Mouse (Mus musculus): ENCODE data around the gene Gad1. TPM values are rescaled to one million over a fixed set of nuclear protein-coding genes. Genes with fewer than 3 reads are reported as not detected.

The Gad1 gene
- polyA plus RNA-seq, 1 experiment from 2014 or later = 0.09 TPM

DNA sequence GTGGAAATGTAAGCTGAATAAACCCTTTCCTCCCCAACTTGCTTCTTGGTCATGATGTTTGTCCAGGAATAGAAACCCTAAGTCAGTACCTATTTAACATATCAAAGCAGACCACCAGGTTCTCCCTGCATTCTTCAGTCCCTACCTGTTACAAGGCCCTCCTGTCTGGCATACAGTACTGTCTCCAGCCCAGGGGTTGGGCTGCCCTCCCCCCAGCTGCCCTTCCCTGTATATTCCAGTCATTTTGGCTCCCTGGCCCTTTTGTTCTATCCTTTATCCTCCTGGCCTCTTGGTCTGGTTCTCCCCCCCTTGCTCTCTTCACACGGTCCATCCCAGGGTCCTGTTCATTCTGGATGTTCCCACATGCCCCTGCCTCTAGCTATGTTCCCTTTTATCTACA, 78.4 kb downstream of the Gad1 start:
- H3K27me3 ChIP-seq = no peaks in the 10 kb centered on the region
- no peaks in the 10 kb centered on the region for H3K36me3 ChIP-seq
- H3K9me3 ChIP-seq = no peaks in the 10 kb centered on the region
- ATAC-seq (ENCODE audit: borderline replicate concordance, extremely low read depth, low FRiP score, low TSS enrichment) = no peak
- no peak overlapping the region for H3K27ac ChIP-seq
- WGBS = 81% methylated on average over 1 of the region's 1 CpGs
- no peak overlapping the region for H3K4me2 ChIP-seq
- H3K9ac ChIP-seq = no peak overlapping the region
- no peak overlapping the region for H3K4me3 ChIP-seq
- H3K4me1 ChIP-seq = no peaks in the 10 kb centered on the region

DNA sequence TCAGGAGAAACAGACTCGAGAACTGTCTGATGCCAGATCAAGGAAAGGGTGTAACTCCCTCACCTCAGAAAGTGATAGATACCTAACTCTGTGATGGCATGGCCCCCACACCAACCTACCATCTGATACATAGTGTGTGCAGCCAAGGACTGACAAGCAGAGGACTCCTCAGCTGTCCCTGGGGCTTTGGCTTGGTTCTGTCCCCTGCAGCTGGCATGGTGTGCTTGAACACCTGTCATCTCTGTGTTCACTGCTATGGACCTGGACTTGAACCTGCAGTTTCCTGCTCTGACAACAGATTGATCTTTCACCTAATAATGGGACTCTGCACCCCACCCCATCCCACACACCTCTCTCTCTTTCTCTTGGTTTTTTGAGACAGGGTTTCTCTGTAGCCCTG, 79.5 kb downstream of the Gad1 start:
- H3K4me1 ChIP-seq = no peaks in the 10 kb centered on the region
- ATAC-seq (ENCODE audit: borderline replicate concordance, extremely low read depth, low FRiP score, low TSS enrichment) = no peak
- WGBS = 92% methylated on average over 1 of the region's 1 CpGs

DNA sequence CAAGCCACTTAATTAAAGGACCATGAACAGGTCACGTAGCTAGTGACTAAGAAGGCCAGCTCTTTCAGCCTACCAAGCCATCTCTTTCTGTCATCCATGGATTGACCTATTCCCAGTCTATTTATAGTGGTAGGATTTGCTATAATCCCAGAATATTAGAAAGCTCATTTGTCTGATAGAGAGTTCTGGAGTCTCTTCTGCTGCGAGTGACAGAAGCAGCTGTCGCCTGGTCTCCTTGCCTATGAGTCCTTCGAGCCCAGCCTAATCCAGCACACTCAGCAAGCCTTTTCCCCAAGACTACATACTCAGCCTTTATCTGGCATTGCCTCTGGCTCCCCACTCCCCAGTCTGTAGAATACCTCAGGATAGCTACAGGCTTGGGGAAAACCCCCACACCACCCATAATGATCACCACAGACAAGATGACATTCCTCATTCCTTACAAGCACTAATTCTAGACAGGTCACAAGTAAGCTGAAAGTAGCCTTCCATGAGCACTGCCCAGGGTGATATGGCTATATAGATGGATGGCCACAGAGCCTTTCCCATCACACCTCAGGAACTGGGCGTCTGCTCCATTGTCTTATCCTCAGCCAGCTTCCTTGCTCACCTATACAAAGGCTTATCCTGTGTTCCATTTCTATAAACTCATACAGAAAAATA, 81.3 kb downstream of the Gad1 start:
- ATAC-seq (ENCODE audit: borderline replicate concordance, extremely low read depth, low FRiP score, low TSS enrichment) = no peak
- H3K4me3 ChIP-seq = no peak overlapping the region
- no peak overlapping the region for H3K9ac ChIP-seq
- H3K4me2 ChIP-seq = no peak overlapping the region
- no peaks in the 10 kb centered on the region for H3K9me3 ChIP-seq
- H3K4me1 ChIP-seq = no peaks in the 10 kb centered on the region
- H3K36me3 ChIP-seq = no peaks in the 10 kb centered on the region
- no peaks in the 10 kb centered on the region for H3K27me3 ChIP-seq
- H3K27ac ChIP-seq = no peak overlapping the region
- 84% methylated on average over 5 of the region's 5 CpGs for WGBS

More for the DNA sequence above, 79.5 kb downstream of the Gad1 start:
- H3K36me3 ChIP-seq = no peaks in the 10 kb centered on the region
- no peak overlapping the region for H3K4me2 ChIP-seq
- no peaks in the 10 kb centered on the region for H3K9me3 ChIP-seq
- no peak overlapping the region for H3K27ac ChIP-seq
- no peak overlapping the region for H3K9ac ChIP-seq
- H3K27me3 ChIP-seq = no peaks in the 10 kb centered on the region
- H3K4me3 ChIP-seq = no peak overlapping the region

DNA sequence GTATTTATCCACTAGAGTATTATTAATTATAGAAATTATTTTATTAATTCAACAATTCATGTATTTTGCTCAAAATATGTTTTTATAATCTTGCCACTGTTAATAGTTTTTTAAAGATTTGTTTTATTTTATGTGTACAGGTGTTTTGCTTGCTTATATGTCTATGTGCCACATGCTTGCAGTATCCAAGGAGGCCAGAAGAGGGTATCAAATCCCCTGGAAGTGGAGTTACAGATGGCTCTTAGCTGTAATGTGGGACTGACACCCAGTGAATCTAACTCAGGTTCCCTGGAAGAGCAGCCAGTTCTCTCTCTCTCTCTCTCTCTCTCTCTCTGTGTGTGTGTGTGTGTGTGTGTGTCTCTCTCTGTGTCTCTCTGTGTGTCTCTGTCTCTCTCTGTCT, 88.1 kb downstream of the Gad1 start:
- no peaks in the 10 kb centered on the region for H3K36me3 ChIP-seq
- ATAC-seq (ENCODE audit: borderline replicate concordance, extremely low read depth, low FRiP score, low TSS enrichment) = no peak
- no peaks in the 10 kb centered on the region for H3K4me1 ChIP-seq
- no peak overlapping the region for H3K4me3 ChIP-seq
- H3K27me3 ChIP-seq = no peaks in the 10 kb centered on the region
- H3K9ac ChIP-seq = no peak overlapping the region
- no peak overlapping the region for H3K27ac ChIP-seq
- H3K9me3 ChIP-seq = no peaks in the 10 kb centered on the region
- H3K4me2 ChIP-seq = no peak overlapping the region

DNA sequence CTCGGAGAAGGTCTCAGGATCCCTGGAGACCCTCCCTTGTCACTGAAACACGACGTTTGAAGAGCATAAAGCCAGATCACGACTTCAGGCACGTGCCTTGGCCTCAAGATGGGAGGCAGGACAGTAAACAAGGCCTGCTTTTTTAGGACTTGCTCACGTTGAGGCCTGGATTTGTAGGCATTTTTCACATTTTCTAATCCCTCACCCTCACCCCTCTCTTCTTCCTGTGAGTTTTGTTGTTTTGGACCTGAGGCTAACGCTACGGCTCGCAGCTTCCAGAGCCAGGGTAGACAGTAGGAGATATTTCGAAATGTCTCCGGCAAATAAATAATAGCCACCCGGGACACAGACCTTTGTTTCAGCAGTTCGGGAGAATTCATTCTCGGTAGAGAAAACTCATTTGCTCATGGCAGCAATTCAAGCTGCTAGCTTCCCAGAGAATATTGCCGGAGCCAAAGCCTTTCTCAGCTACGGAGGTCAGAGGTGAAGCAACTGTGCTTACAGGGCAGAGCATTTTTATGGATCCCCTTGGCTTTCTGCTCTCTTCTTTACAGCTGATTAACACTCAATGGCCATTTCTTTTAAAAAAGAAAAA, 90.2 kb downstream of the Gad1 start:
- Histone ChIP-seq H3K9me3 (no peaks in the 10 kb centered on the region), H3K9ac (no peak overlapping the region), H3K27me3 (no peaks in the 10 kb centered on the region), H3K4me3 (no peak overlapping the region), H3K4me2 (no peak overlapping the region), H3K27ac (no peak overlapping the region), H3K36me3 (no peaks in the 10 kb centered on the region), H3K4me1 (no peaks in the 10 kb centered on the region)
- no peak for ATAC-seq (ENCODE audit: borderline replicate concordance, extremely low read depth, low FRiP score, low TSS enrichment)
- 52% methylated on average over 16 of the region's 16 CpGs for WGBS

DNA sequence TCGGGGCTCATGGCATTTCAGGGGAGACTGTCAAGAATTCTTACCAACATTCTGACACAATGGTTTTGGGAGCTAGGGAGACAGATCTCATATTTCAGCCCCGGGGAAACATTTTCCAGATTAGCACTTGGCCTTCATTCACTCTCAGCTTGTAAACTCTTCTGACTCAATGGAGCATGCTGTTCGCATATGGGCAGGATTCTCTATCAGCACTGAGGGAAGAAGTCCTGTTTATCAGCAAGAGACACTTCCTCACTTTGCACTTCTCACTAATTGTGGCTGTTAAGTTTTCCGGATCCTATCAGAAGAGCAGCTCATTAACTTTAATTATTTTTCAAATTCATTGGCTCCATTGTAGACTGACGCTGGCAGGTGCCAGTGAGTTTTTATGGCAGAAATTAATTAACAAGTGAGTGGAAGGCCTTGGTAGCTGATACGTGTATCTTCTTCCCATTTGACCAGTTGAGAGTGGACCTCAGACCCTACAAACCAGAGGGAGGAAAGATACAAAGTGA, 92.5 kb downstream of the Gad1 start:
- no peak for ATAC-seq (ENCODE audit: borderline replicate concordance, extremely low read depth, low FRiP score, low TSS enrichment)
- no peaks in the 10 kb centered on the region for H3K36me3 ChIP-seq
- H3K4me1 ChIP-seq = no peaks in the 10 kb centered on the region
- no peak overlapping the region for H3K4me3 ChIP-seq
- H3K9ac ChIP-seq = no peak overlapping the region
- H3K27me3 ChIP-seq = no peaks in the 10 kb centered on the region
- no peak overlapping the region for H3K27ac ChIP-seq
- H3K4me2 ChIP-seq = no peak overlapping the region
- WGBS = 71% methylated on average over 6 of the region's 6 CpGs
- no peaks in the 10 kb centered on the region for H3K9me3 ChIP-seq

DNA sequence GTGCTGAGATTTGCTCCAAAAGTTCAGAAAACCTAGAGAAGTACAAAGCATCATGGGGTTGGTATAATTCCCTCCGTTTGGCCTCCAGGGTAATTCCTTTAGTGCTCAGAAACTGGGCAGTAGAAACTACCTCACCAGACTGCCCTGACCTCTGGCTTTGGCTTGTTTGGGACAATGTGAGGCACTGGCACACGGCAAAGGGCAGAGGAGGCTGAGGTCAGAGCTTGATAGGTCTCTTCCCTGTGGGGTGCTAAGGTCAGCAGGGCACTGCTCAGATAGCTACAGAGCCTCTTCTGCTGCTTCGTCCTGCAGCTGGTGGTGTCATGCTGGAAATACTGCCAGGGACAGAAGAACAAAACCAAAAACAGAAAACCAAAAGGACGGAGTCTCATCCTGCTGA, 94.8 kb downstream of the Gad1 start:
- H3K36me3 ChIP-seq = no peaks in the 10 kb centered on the region
- H3K9ac ChIP-seq = no peak overlapping the region
- H3K4me3 ChIP-seq = no peak overlapping the region
- no peak for ATAC-seq (ENCODE audit: borderline replicate concordance, extremely low read depth, low FRiP score, low TSS enrichment)
- WGBS = 56% methylated on average over 4 of the region's 4 CpGs
- no peaks in the 10 kb centered on the region for H3K4me1 ChIP-seq
- H3K9me3 ChIP-seq = no peaks in the 10 kb centered on the region
- H3K27me3 ChIP-seq = no peaks in the 10 kb centered on the region
- H3K27ac ChIP-seq = no peak overlapping the region
- no peak overlapping the region for H3K4me2 ChIP-seq

DNA sequence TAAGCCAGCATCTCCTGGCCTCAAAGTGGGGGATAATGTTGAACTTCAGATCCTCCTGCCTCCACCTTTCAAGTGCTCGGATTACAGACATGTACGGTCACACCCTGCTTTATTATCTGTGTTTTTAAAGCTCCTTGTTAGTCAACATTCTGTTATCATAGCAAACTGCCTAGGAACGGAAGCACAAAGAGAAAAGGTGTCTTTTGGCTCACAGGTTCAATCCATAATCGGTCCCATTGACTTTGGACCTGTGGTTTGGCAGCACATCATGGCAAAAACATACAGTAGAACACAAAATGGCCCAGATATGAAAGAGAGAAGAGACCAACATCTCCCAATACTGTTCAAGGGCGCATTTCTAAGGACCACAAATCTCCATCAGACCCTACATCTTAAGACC, 95.4 kb downstream of the Gad1 start:
- Histone ChIP-seq H3K9me3 (no peaks in the 10 kb centered on the region), H3K9ac (no peak overlapping the region), H3K4me3 (no peak overlapping the region), H3K4me2 (no peak overlapping the region), H3K4me1 (no peaks in the 10 kb centered on the region), H3K27me3 (no peaks in the 10 kb centered on the region), H3K36me3 (no peaks in the 10 kb centered on the region), H3K27ac (no peak overlapping the region)
- 76% methylated on average over 5 of the region's 5 CpGs for WGBS
- no peak for ATAC-seq (ENCODE audit: borderline replicate concordance, extremely low read depth, low FRiP score, low TSS enrichment)

DNA sequence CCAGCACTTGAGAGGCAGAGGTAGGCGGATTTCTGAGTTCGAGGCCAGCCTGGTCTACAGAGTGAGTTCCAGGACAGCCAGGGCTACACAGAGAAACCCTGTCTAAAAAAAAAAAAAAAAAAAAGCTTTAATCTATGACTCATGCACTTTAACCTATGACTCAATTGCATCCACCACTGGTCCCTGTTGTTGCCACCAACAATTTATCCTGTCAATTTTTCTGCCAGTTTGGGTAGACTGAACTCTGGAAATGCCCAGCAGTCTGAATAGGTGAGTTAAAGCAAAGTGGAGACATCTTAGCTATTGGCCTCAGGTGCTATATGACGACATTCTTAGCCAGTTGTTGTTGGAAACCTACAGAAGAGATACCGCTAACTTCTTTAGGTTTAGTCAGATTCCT, 96.6 kb downstream of the Gad1 start:
- no peaks in the 10 kb centered on the region for H3K4me1 ChIP-seq
- H3K27me3 ChIP-seq = no peaks in the 10 kb centered on the region
- H3K4me2 ChIP-seq = no peak overlapping the region
- H3K9ac ChIP-seq = no peak overlapping the region
- no peaks in the 10 kb centered on the region for H3K9me3 ChIP-seq
- H3K36me3 ChIP-seq = no peaks in the 10 kb centered on the region
- no peak for ATAC-seq (ENCODE audit: borderline replicate concordance, extremely low read depth, low FRiP score, low TSS enrichment)
- H3K27ac ChIP-seq = no peak overlapping the region
- no peak overlapping the region for H3K4me3 ChIP-seq
- WGBS = 89% methylated on average over 4 of the region's 4 CpGs

Other genes starting within 250 kb of the Gad1 start
- gene Sp5, start 78.1 kb upstream of the Gad1 start, polyA plus RNA-seq (2015; fragmentation: Nextera tagmentation; extraction: Ambion mirVana) = 9.3 TPM in 2 replicates
- gene Erich2, start 44.3 kb upstream of the Gad1 start, polyA plus RNA-seq (2015; fragmentation: Nextera tagmentation; extraction: Ambion mirVana) = 6.9 and 7.6 TPM in 2 replicates
- 173 and 177 TPM in 2 replicates for gene Gorasp2, start 108.5 kb downstream of the Gad1 start, polyA plus RNA-seq (2015; fragmentation: Nextera tagmentation; extraction: Ambion mirVana)
- gene Gm26558, start 109.0 kb downstream of the Gad1 start, polyA plus RNA-seq (2015; fragmentation: Nextera tagmentation; extraction: Ambion mirVana) = 3.7 and 5.0 TPM in 2 replicates

All from lung, embryonic 15.5 days (tissue).